Mouse (Mus musculus): ENCODE results near the gene Il9.
A peak's percentile ranks its signal among the peaks of the same experiment; 100 is the strongest.

Il9 gene

GRCm38 (mm10) chr13:56482146-56482545 lies at the start of gene Il9:
TSS of gene Il9 (minus strand) at chr13:56482246.
- no peak for DNase-seq (ENCODE audit: low spot score in 2 of 2)

GRCm38 (mm10) chr13:56529685-56530084 lies 47.6 kb upstream of the Il9 start:
- no peak for DNase-seq (ENCODE audit: low spot score in 2 of 2)

DNA sequence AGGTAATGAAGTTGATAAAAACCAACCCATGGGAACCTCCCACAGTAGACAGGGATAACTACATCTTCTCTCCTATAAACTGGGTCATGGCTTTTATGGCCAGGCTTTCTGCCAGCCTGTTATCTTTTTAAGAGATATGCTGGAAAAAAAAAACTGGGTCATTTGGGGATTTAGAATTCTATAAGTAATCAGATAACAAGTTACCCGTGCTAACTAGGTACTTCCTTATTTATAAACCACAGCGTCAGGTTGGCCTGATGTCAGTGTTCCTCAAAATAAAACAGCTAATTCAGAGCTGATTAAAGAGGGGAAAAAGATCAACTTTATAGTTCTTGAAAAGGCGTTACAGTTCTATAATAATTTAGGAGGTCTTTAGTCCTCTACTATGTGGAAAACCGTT lies 47.0 kb upstream of the Il9 start:
- no peak for DNase-seq (ENCODE audit: low spot score in 2 of 2)

- no peak for DNase-seq (ENCODE audit: low spot score in 2 of 2)
Measured at GRCm38 (mm10) chr13:56528281-56528680, 46.2 kb upstream of the Il9 start.

DNA sequence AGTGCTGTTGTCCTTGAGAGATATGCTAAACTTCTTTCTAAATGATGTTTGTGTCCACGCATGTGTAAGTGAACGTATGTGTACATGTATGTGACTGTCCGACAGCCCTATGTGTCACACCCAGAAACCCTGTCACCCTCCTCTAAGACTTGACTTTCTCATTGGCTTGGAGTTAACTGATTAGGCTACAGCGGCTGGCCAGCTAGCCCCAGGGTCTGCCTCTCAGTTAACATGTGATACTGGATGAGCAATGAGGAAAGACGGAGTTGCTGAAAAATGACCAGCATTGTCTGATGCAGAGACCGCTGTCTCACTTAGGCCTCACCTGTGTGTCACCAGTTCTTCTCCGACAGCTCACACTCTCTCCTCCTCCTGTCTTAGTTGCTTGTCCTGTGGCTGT lies 45.8 kb upstream of the Il9 start:
- DNase-seq (ENCODE audit: low spot score in 2 of 2), result no peak

GRCm38 (mm10) chr13:56526871-56527270 lies 44.8 kb upstream of the Il9 start:
- no peak for DNase-seq (ENCODE audit: low spot score in 2 of 2)

DNA sequence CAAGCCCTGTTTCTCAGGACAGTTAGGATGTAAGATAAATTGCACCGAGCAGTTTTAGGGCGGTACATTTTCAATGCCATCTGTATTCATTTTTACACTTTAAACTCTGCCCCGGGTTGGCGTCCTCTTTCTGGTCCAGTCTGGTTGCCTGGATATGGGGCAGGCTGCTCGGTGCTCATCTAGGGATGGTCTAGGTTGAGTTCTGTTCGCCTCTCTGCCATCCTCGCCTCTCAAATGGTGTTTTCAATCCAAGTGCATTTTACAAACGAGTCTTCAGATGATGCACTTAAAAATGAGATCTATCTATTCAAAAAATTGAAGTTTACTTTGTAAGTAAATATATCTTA lies 40.7 kb upstream of the Il9 start:
- DNase-seq (ENCODE audit: low spot score in 2 of 2), result no peak

GRCm38 (mm10) chr13:56522081-56522820 lies 40.2 kb upstream of the Il9 start, which contains the start of gene Fbxl21:
TSS of gene Fbxl21 (plus strand) at chr13:56522472.
- DNase-seq (ENCODE audit: low spot score in 2 of 2), result peak; percentile 95 to 96

- DNase-seq (ENCODE audit: low spot score in 2 of 2), result no peak
Measured at GRCm38 (mm10) chr13:56516816-56517215, 34.8 kb upstream of the Il9 start.

GRCm38 (mm10) chr13:56516311-56516710 lies 34.3 kb upstream of the Il9 start:
- DNase-seq (ENCODE audit: low spot score in 2 of 2), result no peak

- no peak for DNase-seq (ENCODE audit: low spot score in 2 of 2)
Measured at GRCm38 (mm10) chr13:56513595-56513994, 31.5 kb upstream of the Il9 start.

DNA sequence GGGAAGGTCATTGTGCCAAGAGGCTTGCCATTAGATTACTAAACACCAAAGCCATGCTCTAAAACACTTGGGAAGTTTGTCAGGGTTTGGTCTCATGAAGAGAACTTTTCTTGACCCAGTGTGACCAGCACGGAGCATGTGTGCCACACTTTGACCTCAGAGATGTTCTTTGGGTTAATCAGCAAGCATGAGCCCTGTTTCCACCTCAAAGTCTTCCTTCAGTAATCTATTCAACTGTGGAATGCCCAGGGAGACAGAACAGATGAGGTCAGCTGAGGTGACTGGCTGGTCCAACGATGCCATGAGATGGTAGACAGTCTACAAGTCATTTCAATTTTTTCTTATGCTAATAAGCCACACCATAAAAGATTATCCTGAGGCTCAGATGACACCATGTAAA lies 27.8 kb upstream of the Il9 start:
- no peak for DNase-seq (ENCODE audit: low spot score in 2 of 2)

- no peak for DNase-seq (ENCODE audit: low spot score in 2 of 2)
Measured at GRCm38 (mm10) chr13:56506871-56507496, 24.9 kb upstream of the Il9 start.

GRCm38 (mm10) chr13:56501866-56502420 lies 19.9 kb upstream of the Il9 start:
- DNase-seq (ENCODE audit: low spot score in 2 of 2), result no peak

- DNase-seq (ENCODE audit: low spot score in 2 of 2), result no peak
Measured at GRCm38 (mm10) chr13:56500636-56501035, 18.6 kb upstream of the Il9 start.

DNA sequence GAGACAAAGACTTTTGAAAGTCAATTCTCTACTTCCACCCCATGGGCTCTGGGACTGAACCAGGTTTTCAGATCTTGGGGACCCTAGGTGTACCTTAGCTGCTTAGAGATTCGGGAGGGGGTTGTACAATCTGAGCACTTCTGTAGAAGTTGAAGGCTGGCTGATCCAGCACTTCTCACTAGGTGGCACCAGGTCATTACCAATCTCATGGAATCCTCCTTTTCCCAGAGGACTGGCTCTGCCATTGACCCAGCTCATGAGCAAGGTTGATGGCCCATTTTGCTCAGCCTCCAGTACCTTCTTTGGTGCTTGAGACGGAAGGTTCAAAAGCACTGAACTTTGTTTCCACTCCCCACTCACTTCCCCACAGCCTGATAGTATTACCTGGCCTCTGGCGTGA lies 18.1 kb upstream of the Il9 start:
- DNase-seq (ENCODE audit: low spot score in 2 of 2), result no peak

GRCm38 (mm10) chr13:56494440-56494839 lies 12.4 kb upstream of the Il9 start:
- DNase-seq (ENCODE audit: low spot score in 2 of 2), result no peak

DNA sequence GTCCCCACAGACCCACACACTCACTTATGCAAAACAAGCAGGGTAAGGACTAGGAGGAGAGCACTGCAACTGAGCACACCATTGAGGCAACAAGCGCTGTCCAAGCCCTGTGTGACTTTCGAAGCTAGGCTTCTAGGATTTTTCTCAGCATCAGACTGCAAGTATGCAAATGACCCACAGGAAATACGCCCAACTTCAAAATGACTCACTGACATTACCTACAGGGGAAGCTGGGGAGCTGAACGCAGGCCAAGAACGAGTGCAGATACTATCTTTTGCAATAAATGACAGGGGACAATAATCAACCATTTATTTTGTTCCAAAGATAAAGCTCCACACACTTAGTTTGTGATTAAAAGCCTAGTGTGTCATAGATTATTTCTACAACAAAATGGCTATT lies 6.0 kb upstream of the Il9 start:
- DNase-seq (ENCODE audit: low spot score in 2 of 2), result no peak

DNA sequence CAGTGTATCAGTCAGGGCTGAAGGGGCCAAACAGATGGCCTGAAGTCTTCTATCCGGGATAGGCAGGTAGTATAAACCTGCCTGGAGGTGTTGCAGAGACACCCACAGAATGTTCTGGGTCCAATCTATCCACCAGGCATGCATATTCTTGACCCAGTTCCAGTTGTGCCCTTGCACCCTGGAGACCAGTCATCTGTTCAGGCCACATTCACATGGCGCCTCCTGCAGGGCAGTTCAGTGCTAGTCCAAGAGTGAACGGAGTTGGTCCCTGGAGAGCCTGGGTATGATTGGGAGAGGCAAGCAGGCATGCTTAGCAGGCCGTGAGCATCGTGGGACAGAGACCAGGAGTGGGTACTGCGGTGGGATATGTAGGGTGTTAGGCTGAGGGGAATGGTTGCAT lies 4.0 kb downstream of the Il9 start:
- no peak for DNase-seq (ENCODE audit: low spot score in 2 of 2)

- DNase-seq (ENCODE audit: low spot score in 2 of 2), result no peak
Measured at GRCm38 (mm10) chr13:56477271-56477670, 4.8 kb downstream of the Il9 start.

DNA sequence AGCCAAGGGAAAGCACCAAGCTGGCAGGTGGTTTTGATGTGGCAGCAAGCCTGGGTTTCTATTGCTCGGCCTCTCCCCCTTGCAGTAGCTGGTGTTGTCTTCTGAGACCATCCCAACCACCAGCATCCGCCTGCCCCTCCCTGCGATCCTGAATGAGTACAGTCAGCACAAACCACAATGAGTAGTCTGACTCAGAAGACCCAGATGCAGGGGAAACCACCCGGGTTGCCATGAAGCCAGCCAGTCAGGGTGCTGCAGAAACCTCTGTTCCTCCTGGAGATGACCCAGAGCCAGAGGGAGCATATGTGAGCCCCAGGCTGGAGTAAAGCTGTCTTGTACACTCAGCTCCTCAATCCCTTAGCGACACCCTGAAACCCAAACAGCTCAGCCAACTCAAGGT lies 5.3 kb downstream of the Il9 start:
- DNase-seq (ENCODE audit: low spot score in 2 of 2), result no peak

GRCm38 (mm10) chr13:56475363-56475762 lies 6.7 kb downstream of the Il9 start:
- DNase-seq (ENCODE audit: low spot score in 2 of 2), result peak in 1 of 2 experiments; percentile 31

DNA sequence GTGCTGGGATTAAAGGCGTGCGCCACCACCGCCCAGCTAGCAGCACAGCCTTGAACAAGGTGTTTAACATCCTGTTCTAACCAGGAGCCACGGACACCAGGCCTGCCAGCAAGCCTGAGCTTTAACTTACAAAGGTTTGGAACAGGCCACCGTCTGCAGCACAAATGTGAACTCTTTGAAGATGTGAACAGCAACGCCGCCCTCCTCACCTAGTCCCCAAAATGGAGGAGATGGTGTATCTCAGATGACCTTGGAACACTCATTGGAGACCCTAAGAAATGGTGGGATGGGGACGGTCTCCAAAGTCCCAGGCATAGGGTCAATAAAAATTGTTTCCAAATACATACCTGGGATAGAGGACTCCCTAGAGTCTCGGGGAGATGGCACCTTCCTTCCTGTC lies 9.4 kb downstream of the Il9 start:
- no peak for DNase-seq (ENCODE audit: low spot score in 2 of 2)
